Mouse (Mus musculus): ENCODE data around the gene Tcl1. TPM values are rescaled to one million over a fixed set of nuclear protein-coding genes. Genes with fewer than 3 reads are reported as not detected.
A peak's percentile ranks its signal among the peaks of the same experiment; 100 is the strongest.

Gene Tcl1
- not detected in 2 replicates for polyA plus RNA-seq (2015; fragmentation: Nextera tagmentation; extraction: Ambion mirVana)

GRCm38 (mm10) chr12:105222601-105223319, at the start of gene Tcl1:
Gene Tcl1, minus strand, starts transcription at chr12:105222793.
- H3K27me3 ChIP-seq (replicated peaks), result no peaks in the 10 kb centered on the region
- no peaks in the 10 kb centered on the region for H3K4me1 ChIP-seq
- no peaks in the 10 kb centered on the region for H3K9me3 ChIP-seq
- ATAC-seq (ENCODE audit: insufficient read depth, low FRiP score, low read depth), result no peak
- H3K9ac ChIP-seq, result no peak within 1 kb of the TSS
- H3K36me3 ChIP-seq, result no peaks in the 10 kb centered on the region
- no peak within 1 kb of the TSS for H3K27ac ChIP-seq
- no peak within 1 kb of the TSS for H3K4me3 ChIP-seq (replicated peaks)
- WGBS, result 87% methylated on average over 22 of the region's 22 CpGs
- no peak within 1 kb of the TSS for H3K4me2 ChIP-seq

- Histone ChIP-seq H3K9ac (no peak overlapping the region), H3K36me3 (no peaks in the 10 kb centered on the region), H3K27ac (no peak overlapping the region), H3K4me1 (no peaks in the 10 kb centered on the region), H3K4me3 (replicated peaks) (no peak overlapping the region), H3K9me3 (no peaks in the 10 kb centered on the region), H3K4me2 (no peak overlapping the region), H3K27me3 (replicated peaks) (no peaks in the 10 kb centered on the region)
- no peak for ATAC-seq (ENCODE audit: insufficient read depth, low FRiP score, low read depth)
- WGBS, result 43% methylated on average over 17 of the region's 17 CpGs
Measured at GRCm38 (mm10) chr12:105271016-105271965, 48.7 kb upstream of the Tcl1 start.

GRCm38 (mm10) chr12:105267076-105267475, 44.5 kb upstream of the Tcl1 start:
- 74% methylated on average over 5 of the region's 5 CpGs for WGBS
- no peak for ATAC-seq (ENCODE audit: insufficient read depth, low FRiP score, low read depth)
- H3K36me3 ChIP-seq, result no peaks in the 10 kb centered on the region

GRCm38 (mm10) chr12:105266096-105266495, 43.5 kb upstream of the Tcl1 start:
- no peak overlapping the region for H3K9ac ChIP-seq
- ATAC-seq (ENCODE audit: insufficient read depth, low FRiP score, low read depth), result no peak
- H3K27ac ChIP-seq, result no peak overlapping the region
- no peak overlapping the region for H3K4me3 ChIP-seq (replicated peaks)
- no peak overlapping the region for H3K4me2 ChIP-seq
- H3K4me1 ChIP-seq, result no peaks in the 10 kb centered on the region
- H3K27me3 ChIP-seq (replicated peaks), result no peaks in the 10 kb centered on the region
- H3K36me3 ChIP-seq, result no peaks in the 10 kb centered on the region
- 3% methylated on average over 3 of the region's 3 CpGs for WGBS
- no peaks in the 10 kb centered on the region for H3K9me3 ChIP-seq

More at GRCm38 (mm10) chr12:105267076-105267475, 44.5 kb upstream of the Tcl1 start:
- Histone ChIP-seq H3K4me1 (no peaks in the 10 kb centered on the region), H3K27ac (no peak overlapping the region), H3K9me3 (no peaks in the 10 kb centered on the region), H3K4me3 (replicated peaks) (no peak overlapping the region), H3K9ac (no peak overlapping the region), H3K4me2 (no peak overlapping the region), H3K27me3 (replicated peaks) (no peaks in the 10 kb centered on the region)

GRCm38 (mm10) chr12:105259221-105259620, 36.6 kb upstream of the Tcl1 start:
- H3K9ac ChIP-seq, result no peak overlapping the region
- no peaks in the 10 kb centered on the region for H3K4me1 ChIP-seq
- H3K27ac ChIP-seq, result no peak overlapping the region
- H3K4me2 ChIP-seq, result no peak overlapping the region
- H3K4me3 ChIP-seq (replicated peaks), result no peak overlapping the region
- WGBS, result 49% methylated on average over 4 of the region's 4 CpGs
- no peak for ATAC-seq (ENCODE audit: insufficient read depth, low FRiP score, low read depth)
- H3K27me3 ChIP-seq (replicated peaks), result no peaks in the 10 kb centered on the region
- no peaks in the 10 kb centered on the region for H3K9me3 ChIP-seq
- H3K36me3 ChIP-seq, result no peaks in the 10 kb centered on the region

- Histone ChIP-seq H3K9me3 (no peaks in the 10 kb centered on the region), H3K9ac (no peak overlapping the region), H3K4me2 (no peak overlapping the region), H3K27me3 (replicated peaks) (no peaks in the 10 kb centered on the region), H3K4me1 (no peaks in the 10 kb centered on the region), H3K36me3 (no peaks in the 10 kb centered on the region), H3K27ac (no peak overlapping the region), H3K4me3 (replicated peaks) (no peak overlapping the region)
- WGBS, result 10% methylated on average over 9 of the region's 9 CpGs
- no peak for ATAC-seq (ENCODE audit: insufficient read depth, low FRiP score, low read depth)
Measured at GRCm38 (mm10) chr12:105258787-105259186, 36.2 kb upstream of the Tcl1 start.

GRCm38 (mm10) chr12:105253796-105254195, 31.2 kb upstream of the Tcl1 start:
- no peak overlapping the region for H3K4me2 ChIP-seq
- no peaks in the 10 kb centered on the region for H3K9me3 ChIP-seq
- peaks cover under 1% of the 10 kb centered on the region; the same call in 1 of the 2 replicates for H3K4me1 ChIP-seq
- WGBS, result 86% methylated on average over 3 of the region's 3 CpGs
- H3K27ac ChIP-seq, result no peak overlapping the region
- no peak overlapping the region for H3K4me3 ChIP-seq (replicated peaks)
- no peak overlapping the region for H3K9ac ChIP-seq
- no peaks in the 10 kb centered on the region for H3K36me3 ChIP-seq
- ATAC-seq (ENCODE audit: insufficient read depth, low FRiP score, low read depth), result no peak
- no peaks in the 10 kb centered on the region for H3K27me3 ChIP-seq (replicated peaks)

GRCm38 (mm10) chr12:105248763-105249233, 26.2 kb upstream of the Tcl1 start:
- Histone ChIP-seq H3K27ac (no peak overlapping the region), H3K27me3 (replicated peaks) (no peaks in the 10 kb centered on the region), H3K4me3 (replicated peaks) (no peak overlapping the region; the same call in 1 of the 2 replicates), H3K36me3 (no peaks in the 10 kb centered on the region), H3K9me3 (no peaks in the 10 kb centered on the region), H3K9ac (no peak overlapping the region), H3K4me1 (peaks cover 7% of the 10 kb centered on the region; the same call in 1 of the 2 replicates), H3K4me2 (peak overlapping the region; percentile 40)
- 2% methylated on average over 9 of the region's 9 CpGs for WGBS
- ATAC-seq (ENCODE audit: insufficient read depth, low FRiP score, low read depth), result peak; percentile 68; the same call in 1 of the 2 replicates

GRCm38 (mm10) chr12:105239060-105239459, 16.5 kb upstream of the Tcl1 start:
- Histone ChIP-seq H3K4me2 (no peak overlapping the region), H3K27ac (no peak overlapping the region), H3K36me3 (no peaks in the 10 kb centered on the region), H3K9me3 (no peaks in the 10 kb centered on the region), H3K27me3 (replicated peaks) (no peaks in the 10 kb centered on the region), H3K4me3 (replicated peaks) (no peak overlapping the region), H3K9ac (no peak overlapping the region), H3K4me1 (no peaks in the 10 kb centered on the region)
- no peak for ATAC-seq (ENCODE audit: insufficient read depth, low FRiP score, low read depth)
- whole genome bisulfite sequencing, result 83% methylated on average over 9 of the region's 9 CpGs

- H3K9me3 ChIP-seq, result no peaks in the 10 kb centered on the region
- no peak overlapping the region for H3K27ac ChIP-seq
- 71% methylated on average over 3 of the region's 3 CpGs for WGBS
- no peaks in the 10 kb centered on the region for H3K36me3 ChIP-seq
- no peaks in the 10 kb centered on the region for H3K27me3 ChIP-seq (replicated peaks)
- H3K4me3 ChIP-seq (replicated peaks), result no peak overlapping the region
- no peak for ATAC-seq (ENCODE audit: insufficient read depth, low FRiP score, low read depth)
- H3K4me1 ChIP-seq, result no peaks in the 10 kb centered on the region
- no peak overlapping the region for H3K9ac ChIP-seq
- no peak overlapping the region for H3K4me2 ChIP-seq
Measured at GRCm38 (mm10) chr12:105235091-105235490, 12.5 kb upstream of the Tcl1 start.

- no peak for ATAC-seq (ENCODE audit: insufficient read depth, low FRiP score, low read depth)
- Histone ChIP-seq H3K9ac (no peak overlapping the region), H3K4me2 (no peak overlapping the region), H3K4me1 (no peaks in the 10 kb centered on the region), H3K27me3 (replicated peaks) (no peaks in the 10 kb centered on the region), H3K27ac (no peak overlapping the region), H3K9me3 (no peaks in the 10 kb centered on the region), H3K4me3 (replicated peaks) (no peak overlapping the region), H3K36me3 (no peaks in the 10 kb centered on the region)
- WGBS, result 61% methylated on average over 11 of the region's 11 CpGs
Measured at GRCm38 (mm10) chr12:105234362-105234761, 11.8 kb upstream of the Tcl1 start.
